Mouse (Mus musculus): ENCODE data around the gene Ccdc114.
"Not testable (repeated sequence)": the region's sequence is repeated elsewhere in the genome, so short reads cannot be mapped to it uniquely, and the experiment has no call there.

DNA sequence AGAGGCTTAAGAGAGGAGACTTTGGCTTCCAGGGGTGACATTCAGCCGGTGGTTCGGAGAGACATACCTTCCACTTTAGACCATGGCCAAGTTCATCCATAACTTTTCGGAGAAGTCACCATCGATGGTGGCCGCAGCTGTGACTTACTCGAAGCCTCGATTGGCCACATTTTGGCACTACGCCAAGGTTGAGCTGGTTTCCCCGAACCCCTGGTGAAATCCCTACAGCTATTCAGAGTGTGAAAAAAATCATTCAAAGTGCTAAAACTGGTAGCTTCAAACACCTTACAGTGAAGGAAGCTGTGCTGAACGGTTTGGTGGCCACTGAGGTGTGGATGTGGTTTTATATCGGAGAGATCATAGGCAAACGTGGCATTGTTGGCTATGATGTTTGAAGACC lies 9.9 kb downstream of the Ccdc114 start:
- TF ChIP-seq CTCF (IDR thresholded peaks at IDR 0.05; ENCODE audit: low read depth, low read length); GATA1 (IDR thresholded peaks at IDR 0.05; ENCODE audit: borderline replicate concordance, low read length); TAL1 (conservative IDR thresholded peaks at IDR 0.05; ENCODE audit: low read depth, low read length); GATA2 (IDR thresholded peaks at IDR 0.05; ENCODE audit: borderline replicate concordance, low read depth, low read length); POLR2AphosphoS5 (IDR thresholded peaks at IDR 0.05; ENCODE audit: insufficient replicate concordance, low read depth, low read length): not testable (repeated sequence)

All from G1E (cell line).